Comparison of ENCODE assay signal across 27 mouse cellular contexts in the genomic region with DNA sequence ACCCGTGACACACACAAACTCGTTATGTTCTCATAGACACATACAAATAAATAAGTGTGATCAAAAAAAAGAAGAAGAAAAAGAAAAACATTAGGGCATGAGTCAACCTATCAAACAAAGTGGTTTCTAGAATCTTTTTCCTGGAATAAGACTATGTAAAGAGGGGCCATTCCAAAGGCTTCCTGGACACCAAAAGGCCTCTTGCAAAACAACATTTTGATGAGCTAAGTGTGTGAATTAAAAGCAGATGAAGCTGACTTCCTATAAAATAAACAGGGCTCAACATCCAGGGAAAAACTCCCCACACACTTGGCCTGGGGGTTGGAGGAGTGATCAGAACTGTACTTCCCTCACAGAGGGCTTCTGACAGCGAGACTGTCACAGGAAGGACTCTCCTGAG.
"Had no signal": no experiment of that assay in that cellular context is flagged by ENCODE, and none has a peak within 500 bp of the region (broad histone marks: within the 10 kb centered on the region; RNA-seq: fewer than 3 reads in every experiment).

No protein-coding gene starts in this region.

- DNase-seq: cerebellum, adult 9-10 months; cerebellum, adult 9-11 months; cerebellum, postnatal 10 days; cerebellum, postnatal 14 days; cerebellum, postnatal 25 days; cerebellum, postnatal 36 days; embryo, embryonic 11 days; forebrain, postnatal 0 days; gastrocnemius, adult 2 months; gastrocnemius, postnatal 10 days; gastrocnemius, postnatal 14 days; gastrocnemius, postnatal 25 days; gastrocnemius, postnatal 36 days; heart, adult 11 months; heart, adult 18-20 months; heart, adult 2 months had no signal

- H3K9me3 ChIP-seq: embryonic facial prominence, embryonic 10.5 days; embryonic facial prominence, embryonic 12.5 days; embryonic facial prominence, embryonic 13.5 days; embryonic facial prominence, embryonic 15.5 days; forebrain, embryonic 10.5 days; forebrain, embryonic 12.5 days; forebrain, embryonic 13.5 days; forebrain, embryonic 15.5 days had no signal

- H3K4me3 ChIP-seq: embryonic facial prominence, embryonic 10.5 days; embryonic facial prominence, embryonic 12.5 days; embryonic facial prominence, embryonic 13.5 days; embryonic facial prominence, embryonic 15.5 days; erythroblast, embryonic 14.5 days; forebrain, embryonic 10.5 days; forebrain, embryonic 12.5 days; forebrain, embryonic 13.5 days; forebrain, embryonic 15.5 days; gastrocnemius, adult 2 months; heart, adult 2 months had no signal

- H3K4me2 ChIP-seq: embryonic facial prominence, embryonic 12.5 days; embryonic facial prominence, embryonic 13.5 days; embryonic facial prominence, embryonic 15.5 days; forebrain, embryonic 12.5 days; forebrain, embryonic 13.5 days; forebrain, embryonic 15.5 days had no signal

- H3K27ac ChIP-seq: embryonic facial prominence, embryonic 10.5 days; embryonic facial prominence, embryonic 12.5 days; embryonic facial prominence, embryonic 13.5 days; embryonic facial prominence, embryonic 15.5 days; forebrain, embryonic 10.5 days; forebrain, embryonic 12.5 days; forebrain, embryonic 13.5 days; forebrain, embryonic 15.5 days; gastrocnemius, adult 2 months; heart, adult 2 months had no signal

- H3K36me3 ChIP-seq: embryonic facial prominence, embryonic 12.5 days; embryonic facial prominence, embryonic 13.5 days; forebrain, embryonic 12.5 days; forebrain, embryonic 15.5 days had no signal

- H3K9ac ChIP-seq: embryonic facial prominence, embryonic 12.5 days; embryonic facial prominence, embryonic 13.5 days; embryonic facial prominence, embryonic 15.5 days; forebrain, embryonic 12.5 days; forebrain, embryonic 13.5 days; forebrain, embryonic 15.5 days; forebrain, postnatal 0 days had no signal

- H3K27me3 ChIP-seq: embryonic facial prominence, embryonic 12.5 days; embryonic facial prominence, embryonic 13.5 days; embryonic facial prominence, embryonic 15.5 days; forebrain, embryonic 13.5 days; forebrain, embryonic 15.5 days had no signal

- ATAC-seq: forebrain, embryonic 13.5 days; forebrain, embryonic 14.5 days; forebrain, embryonic 15.5 days; forebrain, embryonic 16.5 days; forebrain, postnatal 0 days had no signal
